Mouse (Mus musculus): ENCODE data around the gene Utf1. TPM values are rescaled to one million over a fixed set of nuclear protein-coding genes. Genes with fewer than 3 reads are reported as not detected.
A peak's percentile ranks its signal among the peaks of the same experiment; 100 is the strongest.

The Utf1 gene
- total and polyA plus RNA-seq, 3 experiments = not detected

- Histone ChIP-seq H3K27ac (ENCODE audit: insufficient read depth, low read depth) (no peak overlapping the region), H3K4me1 (ENCODE audit: control insufficient read depth in 1 of 2, insufficient read depth in 2 of 2) (peaks cover 3 to 53% of the 10 kb centered on the region in 2 experiments; a peak in 3 of 4 replicates), H3K4me2 (ENCODE audit: insufficient read depth, low read depth, poor library complexity, severe bottlenecking) (no peak overlapping the region), H3K27me3 (replicated peaks) (no peaks in the 10 kb centered on the region), H3K79me2 (replicated peaks; ENCODE audit: control insufficient read depth, extremely low read depth, insufficient read depth, poor library complexity, severe bottlenecking) (peaks cover 1% of the 10 kb centered on the region; the same call in 1 of the 2 replicates), H3K9me3 (replicated peaks; ENCODE audit: low read length) (no peaks in the 10 kb centered on the region), H3K9ac (ENCODE audit: insufficient read depth, low read depth) (no peak overlapping the region), H3K36me3 (replicated peaks in 1 of 2; ENCODE audit: control insufficient read depth in 1 of 2, insufficient read depth in 1 of 2, low read length in 1 of 2) (peaks cover 84 to 89% of the 10 kb centered on the region in 2 experiments), H3K4me3 (replicated peaks in 1 of 3; ENCODE audit: low read depth in 2 of 3, low read length in 2 of 3, poor library complexity in 1 of 3) (no peak overlapping the region)
- no peak for TF ChIP-seq POLR2A (IDR thresholded peaks at IDR 0.05; ENCODE audit: low read depth, low read length)
- TF ChIP-seq CTCF (conservative IDR thresholded peaks at IDR 0.05 in 1 of 2, IDR thresholded peaks at IDR 0.05 in 1 of 2; ENCODE audit: low read depth in 2 of 2, low read length in 2 of 2) = no peak
- no peak for TF ChIP-seq USF2 (conservative IDR thresholded peaks at IDR 0.05; ENCODE audit: low read depth, low read length)
- TF ChIP-seq PAX5 (IDR thresholded peaks at IDR 0.05; ENCODE audit: low read length) = no peak
- no peak for TF ChIP-seq ZKSCAN1 (IDR thresholded peaks at IDR 0.05; ENCODE audit: borderline replicate concordance, low read depth, low read length)
- no peak for TF ChIP-seq ELF1 (IDR thresholded peaks at IDR 0.05; ENCODE audit: low read depth, low read length)
- no peak for TF ChIP-seq MYC (IDR thresholded peaks at IDR 0.05; ENCODE audit: low read depth, low read length)
- TF ChIP-seq JUN (IDR thresholded peaks at IDR 0.05; ENCODE audit: insufficient read depth, low read depth, low read length) = no peak
- TF ChIP-seq MAZ (IDR thresholded peaks at IDR 0.05; ENCODE audit: low read depth, low read length) = no peak
- dilution Hi-C loops (cut with MboI; ENCODE audit: extremely low pct_ligation_motif_present, extremely low pct_unique_long_range_greater_than_20kb, low sequenced_read_pairs) = no loop called here
- no peak for DNase-seq (ENCODE audit: extremely low read depth)
- in situ Hi-C loops (cut with MboI; ENCODE audit: low pct_ligation_motif_present, low pct_unique_long_range_greater_than_20kb, low sequenced_read_pairs) = no loop called here
Observed at GRCm38 (mm10) chr7:139984505-139984904, 40.9 kb downstream of the Utf1 start.

GRCm38 (mm10) chr7:139988272-139988671 lies 44.7 kb downstream of the Utf1 start:
- in situ Hi-C loops (cut with MboI; ENCODE audit: low pct_ligation_motif_present, low pct_unique_long_range_greater_than_20kb, low sequenced_read_pairs) = no loop called here
- no peak overlapping the region for H3K27ac ChIP-seq (ENCODE audit: insufficient read depth, low read depth)
- peaks cover 13 to 60% of the 10 kb centered on the region in 2 experiments for H3K4me1 ChIP-seq (ENCODE audit: control insufficient read depth in 1 of 2, insufficient read depth in 2 of 2)

GRCm38 (mm10) chr7:139990864-139991394 lies 47.3 kb downstream of the Utf1 start:
- Histone ChIP-seq H3K4me1 (ENCODE audit: control insufficient read depth in 1 of 2, insufficient read depth in 2 of 2) (peaks cover 25 to 67% of the 10 kb centered on the region in 2 experiments), H3K27ac (ENCODE audit: insufficient read depth, low read depth) (peak overlapping the region; percentile 63; the same call in 1 of the 2 replicates), H3K27me3 (replicated peaks) (no peaks in the 10 kb centered on the region), H3K4me3 (replicated peaks in 1 of 3; ENCODE audit: low read depth in 2 of 3, low read length in 2 of 3, poor library complexity in 1 of 3) (peak overlapping the region; percentile 68 to 79 (median 68)), H3K9ac (ENCODE audit: insufficient read depth, low read depth) (peak overlapping the region; percentile 72), H3K4me2 (ENCODE audit: insufficient read depth, low read depth, poor library complexity, severe bottlenecking) (peak overlapping the region; percentile 69), H3K36me3 (replicated peaks in 1 of 2; ENCODE audit: control insufficient read depth in 1 of 2, insufficient read depth in 1 of 2, low read length in 1 of 2) (peaks cover 44 to 60% of the 10 kb centered on the region in 2 experiments), H3K79me2 (replicated peaks; ENCODE audit: control insufficient read depth, extremely low read depth, insufficient read depth, poor library complexity, severe bottlenecking) (peaks cover 26% of the 10 kb centered on the region), H3K9me3 (replicated peaks; ENCODE audit: low read length) (no peaks in the 10 kb centered on the region)
- TF ChIP-seq POLR2A (IDR thresholded peaks at IDR 0.05; ENCODE audit: low read depth, low read length) (0 out of 2 replicates have a peak, but pooled peaks have one; percentile 29), MXI1 (IDR thresholded peaks at IDR 0.05; ENCODE audit: low read depth, low read length) (peak; percentile 46; the same call in 1 of the 2 replicates), ZNF384 (IDR thresholded peaks at IDR 0.05; ENCODE audit: low read depth, low read length) (no peak), ELF1 (IDR thresholded peaks at IDR 0.05; ENCODE audit: low read depth, low read length) (peak; percentile 53; the same call in 1 of the 2 replicates), ZMIZ1 (IDR thresholded peaks at IDR 0.05; ENCODE audit: low read depth, low read length) (0 out of 2 replicates have a peak, but pooled peaks have one; percentile 20), SIN3A (IDR thresholded peaks at IDR 0.05; ENCODE audit: low read length) (peak; percentile 52; the same call in 1 of the 2 replicates), POLR2AphosphoS2 (IDR thresholded peaks at IDR 0.05; ENCODE audit: low read depth, low read length) (no peak), NRF1 (IDR thresholded peaks at IDR 0.05; ENCODE audit: low read depth, low read length) (peak; percentile 50; the same call in 1 of the 2 replicates)
- in situ Hi-C loops (cut with MboI; ENCODE audit: low pct_ligation_motif_present, low pct_unique_long_range_greater_than_20kb, low sequenced_read_pairs) (loop anchor here (5.0 to 10.0 kb wide), 2 partner anchors 79 to 144 kb away; partner anchors contain the start of gene Mtg1), dilution Hi-C loops (cut with MboI; ENCODE audit: extremely low pct_ligation_motif_present, extremely low pct_unique_long_range_greater_than_20kb, low sequenced_read_pairs) (no loop called here)
- DNase-seq (ENCODE audit: extremely low read depth) = peak; percentile 32

More at GRCm38 (mm10) chr7:139988272-139988671, 44.7 kb downstream of the Utf1 start:
- TF ChIP-seq EP300 (IDR thresholded peaks at IDR 0.05; ENCODE audit: low read length) (no peak), TBP (conservative IDR thresholded peaks at IDR 0.05; ENCODE audit: low read depth, low read length) (no peak), RCOR1 (conservative IDR thresholded peaks at IDR 0.05; ENCODE audit: low read depth, low read length) (no peak), BHLHE40 (IDR thresholded peaks at IDR 0.05; ENCODE audit: low read depth, low read length) (no peak), ZKSCAN1 (IDR thresholded peaks at IDR 0.05; ENCODE audit: borderline replicate concordance, low read depth, low read length) (no peak), USF2 (conservative IDR thresholded peaks at IDR 0.05; ENCODE audit: low read depth, low read length) (no peak), MEF2A (IDR thresholded peaks at IDR 0.05; ENCODE audit: borderline replicate concordance, low read depth, low read length) (no peak), RAD21 (IDR thresholded peaks at IDR 0.05; ENCODE audit: low read depth, low read length) (no peak), ZNF384 (IDR thresholded peaks at IDR 0.05; ENCODE audit: low read depth, low read length) (no peak)
- no peaks in the 10 kb centered on the region for H3K9me3 ChIP-seq (replicated peaks; ENCODE audit: low read length)
- no peaks in the 10 kb centered on the region for H3K27me3 ChIP-seq (replicated peaks)
- H3K79me2 ChIP-seq (replicated peaks; ENCODE audit: control insufficient read depth, extremely low read depth, insufficient read depth, poor library complexity, severe bottlenecking) = peaks cover 26% of the 10 kb centered on the region
- H3K9ac ChIP-seq (ENCODE audit: insufficient read depth, low read depth) = no peak overlapping the region
- dilution Hi-C loops (cut with MboI; ENCODE audit: extremely low pct_ligation_motif_present, extremely low pct_unique_long_range_greater_than_20kb, low sequenced_read_pairs) = no loop called here
- peaks cover 66 to 74% of the 10 kb centered on the region in 2 experiments for H3K36me3 ChIP-seq (replicated peaks in 1 of 2; ENCODE audit: control insufficient read depth in 1 of 2, insufficient read depth in 1 of 2, low read length in 1 of 2)
- no peak for DNase-seq (ENCODE audit: extremely low read depth)
- H3K4me2 ChIP-seq (ENCODE audit: insufficient read depth, low read depth, poor library complexity, severe bottlenecking) = no peak overlapping the region
- H3K4me3 ChIP-seq (replicated peaks in 1 of 3; ENCODE audit: low read depth in 2 of 3, low read length in 2 of 3, poor library complexity in 1 of 3) = no peak overlapping the region
